Mouse (Mus musculus) cerebellum, adult 9-11 months (tissue): ENCODE results near the gene Gpr108.

Experiments used
- DNase-seq: peaks from one replicate; pipeline ENCODE4 v3.0.0; 2022

Gpr108 gene

DNA sequence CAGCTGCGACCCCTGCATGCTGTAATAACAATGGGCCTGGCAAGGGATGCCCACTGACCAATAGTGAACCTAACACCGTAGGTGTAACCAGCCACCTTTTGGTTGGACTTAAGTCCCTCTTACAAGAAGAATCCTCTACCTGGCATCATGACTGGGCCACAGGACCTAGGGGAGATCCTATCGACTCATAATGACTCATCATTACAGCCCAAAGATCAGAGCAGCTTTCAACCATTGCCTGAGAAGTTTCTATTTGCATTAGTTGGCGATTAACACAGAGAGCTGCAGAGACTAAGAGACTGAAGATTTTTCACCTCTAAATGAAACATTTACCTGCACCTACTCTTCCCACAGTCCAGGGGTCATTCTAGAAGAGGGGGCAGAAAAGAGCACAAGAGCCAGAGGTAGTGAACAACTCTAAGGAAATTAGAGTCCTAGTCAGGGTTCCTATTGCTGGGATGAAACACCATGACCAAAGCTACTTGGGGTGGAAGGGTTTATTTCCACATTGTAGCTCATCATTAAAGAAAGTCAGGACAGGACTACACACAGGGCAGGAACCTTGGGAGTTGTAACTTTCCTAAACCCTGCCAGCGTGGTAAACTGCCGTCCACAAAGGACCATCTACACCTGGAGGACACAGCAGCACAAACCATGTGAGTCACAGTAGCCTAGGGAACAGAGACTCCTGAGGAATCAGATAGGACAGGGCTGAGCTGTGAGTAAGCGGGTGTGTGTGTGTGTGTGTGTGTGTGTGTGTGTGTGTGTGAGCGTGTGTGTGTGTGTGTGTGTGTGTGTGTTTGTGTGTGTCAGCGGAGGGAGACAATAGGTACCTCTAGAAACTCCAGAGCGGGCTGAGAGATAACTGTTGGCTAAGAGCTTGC, 46.2 kb downstream of the Gpr108 start:
- DNase-seq, result no peak

DNA sequence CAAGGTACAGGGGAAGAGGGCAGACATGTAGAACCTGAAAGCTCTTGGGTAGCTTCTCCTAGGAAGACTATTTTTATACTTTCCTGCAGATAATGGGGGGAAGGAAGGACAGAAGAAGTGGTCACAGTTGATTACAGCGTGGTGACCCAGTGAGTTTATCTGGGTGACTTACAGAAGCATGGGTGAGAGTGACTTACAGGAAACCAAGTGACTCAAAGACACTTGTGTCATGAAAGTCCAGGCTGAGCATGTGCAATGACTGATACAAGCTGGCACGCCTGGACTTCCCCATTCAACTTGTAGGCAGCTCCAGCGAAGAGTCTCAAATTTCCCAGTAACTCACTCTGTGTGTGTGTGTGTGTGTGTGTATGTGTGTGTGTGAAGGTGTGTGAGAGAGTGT, 50.0 kb downstream of the Gpr108 start:
- no peak for DNase-seq

DNA sequence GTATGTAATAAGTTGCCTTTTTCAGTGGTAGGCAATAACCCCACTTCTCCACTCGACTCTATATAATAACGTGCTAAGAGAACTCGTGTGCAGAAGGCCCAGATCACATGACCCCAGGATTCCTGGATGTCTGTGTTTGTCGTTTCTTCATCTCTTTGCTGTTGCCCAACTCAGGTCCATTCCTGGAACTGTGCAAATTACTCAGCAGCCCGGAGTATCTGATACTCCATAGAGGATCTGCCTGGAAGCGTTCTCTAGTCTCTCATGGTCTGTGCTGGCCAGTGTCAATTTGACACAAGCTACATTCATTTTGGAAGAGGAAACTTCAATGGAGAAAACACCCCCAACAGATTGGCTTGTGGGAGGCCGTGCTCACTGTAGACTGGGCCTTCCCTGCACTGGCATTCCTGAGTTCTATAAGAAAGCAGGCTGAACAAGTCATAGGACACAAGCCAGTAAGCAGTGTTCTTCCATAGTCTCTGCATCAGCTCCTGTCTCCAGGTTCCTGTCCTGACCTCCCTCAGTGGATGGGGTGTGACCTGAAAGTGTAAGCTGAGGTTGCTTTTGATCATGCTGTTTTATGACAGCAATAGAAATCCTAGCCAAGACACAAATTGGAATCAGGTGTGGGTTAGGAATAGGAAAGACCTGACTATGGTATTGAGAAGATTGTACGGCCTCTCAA, 52.8 kb downstream of the Gpr108 start:
- no peak for DNase-seq

DNA sequence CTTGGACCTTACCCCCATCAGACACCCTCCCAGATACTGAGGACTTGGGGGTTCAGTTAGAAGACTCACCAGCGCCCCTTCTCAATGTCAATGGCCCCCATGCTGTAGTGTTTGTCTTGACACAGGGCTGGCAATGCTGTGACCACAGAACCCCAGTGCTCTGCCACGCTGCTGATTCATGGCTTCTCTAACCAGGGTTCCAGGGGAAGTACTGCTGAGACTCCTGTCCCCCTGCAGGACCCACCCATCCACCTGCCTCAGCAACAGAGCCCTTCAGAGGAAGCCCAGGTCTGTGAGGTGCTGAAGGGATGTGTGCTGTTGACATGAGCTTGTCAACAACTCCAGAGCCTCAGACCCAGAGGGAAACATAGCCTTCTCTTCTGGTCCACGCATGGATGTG, 53.5 kb downstream of the Gpr108 start:
- no peak for DNase-seq

DNA sequence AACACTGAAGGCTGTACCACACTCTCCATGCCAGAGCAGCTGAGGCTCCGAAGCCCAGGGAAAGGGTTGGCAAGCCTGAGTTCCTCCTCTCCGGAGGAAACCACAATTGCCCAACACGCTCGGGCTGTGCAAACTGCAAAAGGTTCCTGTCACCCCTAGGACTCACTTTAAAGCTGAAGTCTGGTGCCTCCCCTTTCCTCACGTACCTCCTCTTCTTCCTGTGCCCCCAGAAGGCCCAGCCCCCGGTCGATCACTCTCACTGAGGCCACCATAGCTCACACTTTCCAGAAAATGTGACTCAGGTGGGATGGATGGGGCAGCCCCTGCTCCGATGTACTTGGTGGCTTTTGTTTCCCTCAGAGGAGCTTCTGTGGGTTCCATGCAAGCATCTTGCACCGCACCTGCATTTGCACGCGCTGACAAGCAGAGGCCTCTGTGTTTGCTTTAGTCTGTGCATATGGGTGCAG, 54.2 kb downstream of the Gpr108 start, which contains the start of gene Tnfsf14:
TSS of gene Tnfsf14 (minus strand) at position 137 of the 467 bp plus-strand sequence.
- DNase-seq, result no peak

DNA sequence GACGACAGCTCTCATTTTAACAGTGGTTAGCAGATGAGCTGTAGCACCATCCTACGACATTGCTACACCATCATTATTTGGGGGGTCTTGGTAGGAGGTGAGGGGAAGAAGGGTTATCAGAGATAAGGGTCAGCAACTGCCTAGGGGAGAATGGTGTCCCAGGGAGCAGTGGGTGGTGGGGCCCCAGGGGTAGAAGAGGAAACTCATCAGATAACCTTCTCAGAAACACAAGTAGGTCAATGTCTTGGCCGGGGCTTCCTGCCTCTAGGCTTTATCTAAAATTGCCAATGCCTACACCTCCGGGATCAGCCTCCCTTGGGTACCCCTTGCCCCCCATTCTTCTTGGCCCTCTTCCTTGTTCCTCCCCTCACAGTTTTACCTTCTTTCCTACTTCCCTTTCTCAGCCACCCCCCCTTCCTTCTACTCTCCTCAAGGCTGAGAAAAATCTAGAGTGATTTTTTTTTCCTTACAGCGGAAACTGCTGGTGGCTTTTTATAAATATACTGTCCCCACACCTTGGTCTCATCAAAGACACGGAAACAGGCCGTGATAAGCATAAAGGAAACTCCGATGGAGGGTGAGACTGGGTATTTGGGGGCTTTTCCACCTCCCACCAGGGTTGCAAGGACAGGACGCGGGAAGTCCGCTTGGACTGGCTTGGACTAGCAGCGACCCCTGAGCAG, 59.6 kb downstream of the Gpr108 start:
- no peak for DNase-seq

DNA sequence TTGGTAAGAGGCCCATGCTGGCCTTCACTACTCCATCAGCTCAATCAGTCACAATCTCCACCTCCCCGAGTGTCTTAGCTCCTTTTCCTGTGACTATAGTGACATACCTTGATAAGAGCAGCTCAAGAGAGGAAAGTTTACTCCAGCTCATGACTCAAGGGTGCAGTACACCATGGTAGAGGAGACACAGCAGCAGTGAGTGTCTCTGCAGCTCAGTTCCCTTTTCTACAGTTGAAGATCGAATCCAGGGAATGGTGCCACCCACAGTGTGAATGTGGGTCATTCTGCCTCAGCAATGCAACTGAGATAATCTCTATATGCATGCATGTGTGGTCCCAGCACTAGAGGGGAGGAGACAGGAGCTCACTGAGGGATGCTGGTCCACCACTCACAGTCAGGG, 62.6 kb downstream of the Gpr108 start:
- DNase-seq, result no peak
